Mouse (Mus musculus) adrenal gland (tissue): ENCODE measurements at regions not wholly inside any gene's neighbourhood (a gene's known extent, or its start where the extent isn't known, plus 50 kb on each side); places are given as distances from the start of the nearest gene placed in this dataset.

Experiments used
- intact Hi-C: fragments of 180-260 bp; cut with DNase I; formaldehyde crosslinking; loops from one replicate; pipeline ENCODE4 v1.15.1; 2025

- intact Hi-C loops, result no loop called here
Measured at GRCm38 (mm10) chr8:18536059-18536458, 442.0 kb downstream of the Defb40 start.

- intact Hi-C loops, result no loop called here
Measured at GRCm38 (mm10) chr8:18528120-18528519, 449.9 kb downstream of the Defb40 start.

- intact Hi-C loops, result no loop called here
Measured at GRCm38 (mm10) chr8:18512409-18512808, 465.6 kb downstream of the Defb40 start.

- intact Hi-C loops, result no loop called here
Measured at GRCm38 (mm10) chr8:18506158-18507022, 471.7 kb downstream of the Defb40 start.

GRCm38 (mm10) chr8:18490620-18491019 lies 487.4 kb downstream of the Defb40 start:
- intact Hi-C loops, result no loop called here

- intact Hi-C loops, result no loop called here
Measured at GRCm38 (mm10) chr8:18480081-18480480, 498.0 kb downstream of the Defb40 start.

- intact Hi-C loops, result no loop called here
Measured at GRCm38 (mm10) chr8:18478166-18478565, 499.9 kb downstream of the Defb40 start.

- intact Hi-C loops, result no loop called here
Measured at GRCm38 (mm10) chr8:18467511-18467910, 510.5 kb downstream of the Defb40 start.

- intact Hi-C loops, result no loop called here
Measured at GRCm38 (mm10) chr8:18460609-18461008, 517.4 kb downstream of the Defb40 start.

GRCm38 (mm10) chr8:18457470-18457869 lies 520.6 kb downstream of the Defb40 start:
- intact Hi-C loops, result no loop called here

GRCm38 (mm10) chr8:18449015-18449414 lies 529.0 kb downstream of the Defb40 start:
- intact Hi-C loops, result no loop called here

GRCm38 (mm10) chr8:18442212-18442611 lies 535.8 kb downstream of the Defb40 start:
- intact Hi-C loops, result no loop called here

- intact Hi-C loops, result no loop called here
Measured at GRCm38 (mm10) chr8:18422846-18423245, 555.2 kb downstream of the Defb40 start.

- intact Hi-C loops, result no loop called here
Measured at GRCm38 (mm10) chr8:18412470-18412869, 565.6 kb downstream of the Defb40 start.

- intact Hi-C loops, result no loop called here
Measured at GRCm38 (mm10) chr8:18406446-18406845, 571.6 kb downstream of the Defb40 start.

GRCm38 (mm10) chr8:18388353-18388752 lies 589.7 kb downstream of the Defb40 start:
- intact Hi-C loops, result no loop called here

GRCm38 (mm10) chr8:18381615-18382178 lies 596.4 kb downstream of the Defb40 start:
- intact Hi-C loops, result no loop called here

GRCm38 (mm10) chr8:18348716-18349115 lies 629.3 kb downstream of the Defb40 start:
- intact Hi-C loops, result loop anchor here (5.0 to 10.0 kb wide), 3 partner anchors 294 to 954 kb away; no protein-coding TSS in a partner anchor

GRCm38 (mm10) chr8:18346248-18346647 lies 631.8 kb downstream of the Defb40 start:
- intact Hi-C loops, result loop anchor here (5.0 to 10.0 kb wide), 3 partner anchors 291 to 951 kb away; no protein-coding TSS in a partner anchor

- intact Hi-C loops, result loop anchor here (5.0 to 10.0 kb wide), 3 partner anchors 291 to 951 kb away; no protein-coding TSS in a partner anchor
Measured at GRCm38 (mm10) chr8:18345322-18345721, 632.7 kb downstream of the Defb40 start.

GRCm38 (mm10) chr8:18344838-18345237 lies 633.2 kb downstream of the Defb40 start:
- intact Hi-C loops, result loop anchor here (5.0 to 10.0 kb wide), 3 partner anchors 290 to 950 kb away; no protein-coding TSS in a partner anchor

GRCm38 (mm10) chr8:18335576-18335975 lies 642.5 kb downstream of the Defb40 start:
- intact Hi-C loops, result no loop called here
